Mouse (Mus musculus) ZHBTc4 (cell line): ENCODE measurements around the gene Sypl.
"Not testable (repeated sequence)": the region's sequence is repeated elsewhere in the genome, so short reads cannot be mapped to it uniquely, and the experiment has no call there.

ENCODE experiments used
- DNase-seq: peaks from one replicate; pipeline ENCODE4 v3.0.0-alpha.2; 2011; ENCODE audit warnings: low read depth, low spot score

The Sypl gene

GRCm38 (mm10) chr12:32943347-32943746 is 10.3 kb upstream of the Sypl start:
- no peak for DNase-seq

DNA sequence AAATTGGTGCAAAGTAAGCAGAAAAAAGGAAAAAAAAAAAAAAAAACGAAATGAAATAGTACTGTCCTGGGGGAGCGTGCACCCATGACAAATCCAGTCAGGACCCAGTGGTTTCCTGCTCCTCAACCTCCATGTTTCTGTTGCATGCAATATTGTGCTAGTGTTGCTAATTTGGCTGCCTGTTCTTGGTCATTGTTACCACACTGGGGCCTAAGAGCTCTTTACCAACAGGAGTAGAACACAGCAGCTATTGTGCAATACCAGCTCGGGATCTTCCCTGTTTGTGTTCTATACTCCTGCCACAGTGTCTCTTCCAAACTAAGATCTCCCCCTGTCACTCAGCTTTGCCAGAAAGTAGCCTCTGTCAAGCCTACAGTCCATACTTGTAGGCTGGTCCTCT is 9.7 kb upstream of the Sypl start:
- no peak for DNase-seq

GRCm38 (mm10) chr12:32944884-32945454 is 8.7 kb upstream of the Sypl start:
- no peak for DNase-seq

- DNase-seq: no peak
Measured at GRCm38 (mm10) chr12:32946376-32946775, 7.3 kb upstream of the Sypl start.

- DNase-seq: peak; percentile 63
Measured at GRCm38 (mm10) chr12:32952416-32952815, 1.3 kb upstream of the Sypl start.

GRCm38 (mm10) chr12:32953066-32953465 is 625 bp upstream of the Sypl start:
- DNase-seq: no peak

- no peak for DNase-seq
Measured at GRCm38 (mm10) chr12:32954216-32955021, 728 bp downstream of the Sypl start.

DNA sequence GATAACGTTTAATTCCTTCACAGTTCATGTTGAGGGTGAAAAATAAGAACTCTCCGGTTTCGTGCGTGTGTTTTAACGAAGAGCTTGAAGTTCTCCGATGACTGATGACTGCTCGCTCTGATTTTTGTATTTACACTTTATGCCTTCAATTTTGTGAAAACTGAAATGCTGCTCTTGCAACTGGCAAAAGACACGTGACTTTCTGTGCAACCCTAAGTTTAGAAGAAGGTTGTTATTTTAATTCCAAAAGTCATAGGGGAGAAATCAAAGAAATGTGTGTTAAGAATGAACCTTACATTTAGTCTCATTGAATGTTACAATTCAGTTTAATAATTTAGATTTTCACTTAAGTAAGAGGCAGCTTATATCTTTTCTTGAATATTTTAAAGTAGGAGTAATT is 1.3 kb downstream of the Sypl start:
- no peak for DNase-seq

- DNase-seq: no peak
Measured at GRCm38 (mm10) chr12:32957211-32957610, 3.5 kb downstream of the Sypl start.

- no peak for DNase-seq
Measured at GRCm38 (mm10) chr12:32962132-32962531, 8.4 kb downstream of the Sypl start.

DNA sequence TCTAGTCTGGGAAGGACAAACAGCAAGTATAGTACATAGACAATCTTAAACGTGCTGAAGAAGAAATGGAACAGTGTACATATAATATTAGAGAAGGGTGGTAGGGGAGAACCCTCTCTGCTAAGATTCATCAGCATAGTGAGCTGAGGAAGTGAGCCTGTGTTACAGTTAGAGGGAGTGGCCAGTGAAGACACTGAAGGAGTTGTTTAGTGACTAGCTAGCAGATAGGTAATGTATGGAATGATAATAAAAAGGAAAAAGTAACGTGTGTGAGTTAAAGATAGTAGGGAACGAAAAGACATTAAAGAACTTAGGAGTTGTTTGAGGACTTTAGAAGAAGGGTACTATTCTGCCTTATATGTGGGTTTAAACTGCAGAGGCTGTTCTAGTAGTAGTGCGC is 10.2 kb downstream of the Sypl start:
- no peak for DNase-seq

- DNase-seq: no peak
Measured at GRCm38 (mm10) chr12:32972287-32972686, 18.6 kb downstream of the Sypl start.

DNA sequence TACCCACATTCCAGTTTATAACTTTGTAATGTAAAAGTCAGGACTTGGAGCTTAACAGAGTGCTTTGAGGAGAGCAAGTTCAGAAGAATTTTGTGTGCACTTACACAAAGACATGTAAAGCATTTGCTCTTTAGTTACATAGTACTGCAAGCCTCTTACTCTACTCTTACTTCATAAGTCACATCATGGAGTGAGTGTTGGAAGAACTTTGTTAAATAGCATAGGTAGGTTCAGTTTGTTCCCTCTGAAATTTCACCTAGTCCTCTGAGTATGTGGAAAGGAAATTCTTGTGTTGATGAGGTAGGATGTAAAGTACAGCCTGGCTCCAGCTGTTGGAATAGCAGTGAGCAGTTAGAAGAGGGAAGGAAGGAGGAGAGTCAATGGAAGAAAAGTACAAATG is 21.2 kb downstream of the Sypl start:
- no peak for DNase-seq

DNA sequence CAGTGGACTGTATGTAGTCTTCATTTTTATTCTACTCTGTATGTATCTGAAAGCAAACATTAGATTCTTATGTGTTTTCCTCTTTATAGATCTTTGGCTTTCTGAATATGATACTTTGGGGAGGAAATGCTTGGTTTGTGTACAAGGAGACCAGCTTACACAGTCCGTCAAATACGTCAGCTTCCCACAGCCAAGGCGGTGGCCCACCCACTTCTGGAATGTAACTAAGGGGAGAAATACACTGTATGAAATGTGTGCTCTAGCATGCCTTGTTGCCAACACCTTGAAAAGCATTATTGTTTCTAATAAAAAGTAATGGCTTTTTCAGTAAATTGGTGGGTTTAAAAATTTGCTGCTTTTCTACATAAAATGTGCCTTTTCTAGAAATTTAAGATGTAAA is 21.8 kb downstream of the Sypl start:
- DNase-seq: no peak

- no peak for DNase-seq
Measured at GRCm38 (mm10) chr12:32982631-32983030, 28.9 kb downstream of the Sypl start.

GRCm38 (mm10) chr12:32983081-32983480 is 29.4 kb downstream of the Sypl start:
- peak; percentile 35 for DNase-seq

DNA sequence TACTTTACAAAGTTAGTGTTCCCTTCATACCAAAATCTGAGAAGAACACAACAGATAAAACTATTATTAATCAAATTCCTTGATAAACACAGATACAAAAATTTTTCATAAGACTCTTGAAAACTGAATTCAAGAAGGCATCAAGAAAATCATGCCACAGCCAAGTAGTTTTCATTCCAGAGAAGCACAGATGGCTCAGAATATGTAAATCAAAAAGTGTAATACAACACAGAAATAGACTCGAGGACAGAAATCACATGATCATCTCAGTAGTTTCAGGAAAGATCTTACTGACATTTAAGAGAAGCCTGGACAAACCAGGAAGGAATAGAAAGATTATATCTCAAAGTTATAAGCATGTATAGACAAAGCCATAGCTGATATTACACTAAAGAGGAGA is 32.6 kb downstream of the Sypl start:
- DNase-seq: no peak

- DNase-seq: peak; percentile 74
Measured at GRCm38 (mm10) chr12:32989731-32990130, 36.0 kb downstream of the Sypl start.

- no peak for DNase-seq
Measured at GRCm38 (mm10) chr12:32994081-32994480, 40.4 kb downstream of the Sypl start.

DNA sequence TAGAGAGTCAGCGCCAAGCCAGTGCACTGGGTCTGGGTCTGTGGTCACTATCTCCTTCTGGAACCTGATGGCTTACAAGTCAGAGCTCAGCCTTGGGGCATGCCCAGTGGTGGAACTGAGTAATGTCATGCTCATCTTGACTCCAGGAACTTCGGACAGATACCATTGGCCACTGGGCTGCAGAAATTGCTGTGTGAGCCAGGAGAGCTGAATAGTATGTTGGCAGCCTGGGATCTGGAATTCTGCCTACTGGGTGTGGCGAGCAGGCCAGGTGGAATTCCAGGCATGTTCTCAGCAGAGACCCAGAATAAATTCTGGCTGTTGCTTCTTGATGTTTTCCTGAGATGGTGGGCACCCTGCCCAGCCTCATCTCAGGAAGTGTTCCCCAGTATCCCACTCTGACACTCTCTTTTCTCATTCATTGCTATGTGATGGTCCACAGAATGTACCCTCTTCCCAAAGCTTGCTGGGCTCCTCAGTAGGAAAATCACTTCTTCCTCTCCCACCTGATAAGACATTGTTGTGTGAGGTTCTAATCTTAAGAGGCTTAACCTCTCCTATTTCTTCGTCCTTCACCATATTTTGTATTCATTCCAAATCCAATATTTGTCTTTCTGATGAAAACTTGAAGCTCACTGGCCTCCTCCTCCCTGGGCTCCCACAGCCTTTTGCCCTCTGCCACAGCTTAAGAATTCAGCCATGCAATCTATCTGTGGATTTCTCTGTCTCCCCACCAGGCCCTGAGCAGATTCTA is 41.6 kb downstream of the Sypl start:
- peak; percentile 13 for DNase-seq

- no peak for DNase-seq
Measured at GRCm38 (mm10) chr12:32998766-32999165, 45.1 kb downstream of the Sypl start.

DNA sequence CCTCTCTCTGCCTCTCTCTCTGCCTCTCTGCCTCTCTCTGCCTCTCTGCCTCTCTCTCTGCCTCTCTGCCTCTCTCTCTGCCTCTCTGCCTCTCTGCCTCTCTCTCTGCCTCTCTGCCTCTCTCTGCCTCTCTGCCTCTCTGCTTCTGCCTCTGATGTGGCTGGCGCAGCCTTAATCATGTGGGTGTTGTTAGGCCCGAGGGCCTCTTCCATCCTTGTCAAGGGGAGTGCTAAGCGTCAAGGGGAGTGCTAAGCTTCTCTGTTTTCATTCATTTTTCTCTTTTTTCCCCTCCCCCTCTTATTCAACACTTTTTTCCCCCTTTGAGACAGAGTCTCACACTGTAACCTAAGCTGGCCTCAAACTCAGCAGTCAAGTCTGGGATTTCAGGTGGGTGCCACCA is 46.1 kb downstream of the Sypl start:
- DNase-seq: not testable (repeated sequence)

GRCm38 (mm10) chr12:33000402-33000801 is 46.7 kb downstream of the Sypl start:
- no peak for DNase-seq
